Mouse (Mus musculus) C2C12 (cell line): ENCODE data around the gene Jph3. TPM values are rescaled to one million over a fixed set of nuclear protein-coding genes. Genes with fewer than 3 reads are reported as not detected.

Experiments
- H3K27me3 ChIP-seq: one replicate; pipeline ENCODE4 v1.6.1; 2011; ENCODE audit not compliant: control insufficient read depth, insufficient read depth, insufficient read length
- H3K36me3 ChIP-seq: one replicate; pipeline ENCODE4 v1.6.1; 2011; ENCODE audit not compliant: control insufficient read depth, insufficient read depth
- H3K4me3 ChIP-seq: one replicate; pipeline ENCODE4 v1.5.1; 2011; ENCODE audit warnings: mild to moderate bottlenecking, control low read depth; ENCODE audit not compliant: poor library complexity, insufficient read depth, severe bottlenecking
- H3K79me2 ChIP-seq: one replicate; pipeline ENCODE4 v1.6.1; 2011; ENCODE audit not compliant: control insufficient read depth, insufficient read depth
- H3K79me3 ChIP-seq: one replicate; pipeline ENCODE4 v1.6.1; 2011; ENCODE audit warnings: low read depth, control low read depth
- H3ac ChIP-seq: one replicate; pipeline ENCODE3; 2011; ENCODE audit warnings: low read depth; ENCODE audit not compliant: control insufficient read depth, insufficient read length
- CEBPB ChIP-seq: IDR thresholded peaks from one replicate; pipeline ENCODE4 v1.6.1; 2011; ENCODE audit warnings: low read depth, mild to moderate bottlenecking, control low read depth, moderate library complexity
- CTCF ChIP-seq: IDR thresholded peaks from one replicate; pipeline ENCODE4 v1.5.1; 2011; ENCODE audit not compliant: control insufficient read depth, insufficient read depth, insufficient read length
- FOSL1 ChIP-seq: IDR thresholded peaks from one replicate; pipeline ENCODE4 v1.8.0; 2011; ENCODE audit warnings: mild to moderate bottlenecking, low read length; ENCODE audit not compliant: poor library complexity, insufficient read depth, severe bottlenecking
- MAX ChIP-seq: IDR thresholded peaks from one replicate; pipeline ENCODE4 v1.6.1; 2011; ENCODE audit warnings: mild to moderate bottlenecking, control low read depth
- MYOD1 ChIP-seq: IDR thresholded peaks from one replicate; pipeline ENCODE4 v1.6.1; 2011; ENCODE audit warnings: low read depth; ENCODE audit not compliant: control insufficient read depth, insufficient read length
- MYOG ChIP-seq: IDR thresholded peaks from one replicate; pipeline ENCODE4 v1.6.1; 2011; ENCODE audit not compliant: control insufficient read depth, insufficient read length; ENCODE audit errors: extremely low read depth
- USF1 ChIP-seq: IDR thresholded peaks from one replicate; pipeline ENCODE4 v1.6.1; 2011; ENCODE audit warnings: low read depth, mild to moderate bottlenecking, control low read depth, moderate library complexity
- long read RNA-seq, 2 experiments: library from polyadenylated mRNA; unstranded; transcript quantifications; one replicate each; pipeline ENCODE4 v2.0.0; 2019 to 2020
- polyA plus RNA-seq: library from polyadenylated mRNA; unstranded; fragments of >200 nt; fragmentation: generic; extraction: Trizol; gene quantifications from one replicate; pipeline ENCODE4 v1.2.1, GENCODE M21; 2012; ENCODE audit warnings: missing spikeins

Jph3 gene
- polyA plus RNA-seq: 0.02 TPM
- long read RNA-seq, experiment 1: 0 reads
- long read RNA-seq, experiment 2: 0 reads

DNA sequence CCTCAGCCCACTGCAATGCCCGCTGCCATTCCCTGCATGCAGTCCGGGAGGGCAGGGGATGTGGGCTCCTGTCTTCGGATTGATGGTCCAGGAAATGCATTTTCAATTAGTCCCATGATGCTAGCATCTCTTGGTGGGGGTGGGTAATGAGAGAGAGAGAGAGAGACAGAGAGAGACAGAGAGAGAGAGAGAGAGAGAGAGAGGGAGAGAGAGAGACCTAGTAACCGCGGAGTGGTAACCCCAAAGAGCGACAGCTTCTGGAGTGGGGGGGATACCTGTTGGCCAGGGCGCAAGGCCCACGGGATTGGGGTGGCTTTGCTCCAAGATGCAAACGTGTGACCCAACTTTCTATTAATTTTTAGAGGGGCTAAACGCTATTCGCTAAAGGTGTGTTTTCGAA is at the start of gene Jph3:
Gene Jph3, plus strand, starts transcription at position 301 of the 400 bp plus-strand sequence.
- no peaks in the 10 kb centered on the region for H3K79me3 ChIP-seq
- TF ChIP-seq FOSL1 (no peak), MYOD1 (no peak), CEBPB (no peak), USF1 (no peak), MYOG (no peak), CTCF (no peak), MAX (no peak)
- peaks cover 96% of the 10 kb centered on the region for H3K27me3 ChIP-seq
- no peak within 1 kb of the TSS for H3ac ChIP-seq
- no peaks in the 10 kb centered on the region for H3K79me2 ChIP-seq
- H3K36me3 ChIP-seq: no peaks in the 10 kb centered on the region
- H3K4me3 ChIP-seq: no peak within 1 kb of the TSS

DNA sequence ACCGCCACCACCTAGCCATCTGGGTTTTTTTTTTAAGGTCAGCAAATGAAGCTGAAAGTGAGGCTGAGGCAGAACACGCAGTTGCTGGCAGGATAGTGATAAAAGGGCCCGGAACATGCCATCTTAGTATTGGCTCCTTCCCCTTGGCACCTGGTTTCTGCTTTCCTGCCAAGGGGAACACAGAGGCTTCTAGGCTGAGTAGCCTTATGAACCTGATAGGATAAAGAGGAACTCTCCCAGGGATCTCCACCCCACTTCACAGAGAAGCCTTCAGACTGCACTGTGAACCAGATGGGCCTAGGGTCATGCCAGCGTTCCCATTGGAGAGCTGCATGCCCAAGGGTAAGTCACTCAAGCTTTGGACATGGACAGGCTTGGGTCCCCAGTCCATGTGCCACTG is 48.5 kb upstream of the Jph3 start:
- Histone ChIP-seq H3ac (no peak overlapping the region), H3K36me3 (no peaks in the 10 kb centered on the region), H3K79me2 (no peaks in the 10 kb centered on the region), H3K79me3 (no peaks in the 10 kb centered on the region), H3K27me3 (peaks cover 4% of the 10 kb centered on the region), H3K4me3 (no peak overlapping the region)
- no peak for TF ChIP-seq USF1
- no peak for TF ChIP-seq MYOG
- no peak for TF ChIP-seq MYOD1
- TF ChIP-seq FOSL1: no peak
- no peak for TF ChIP-seq CTCF
- TF ChIP-seq MAX: no peak
- TF ChIP-seq CEBPB: no peak

DNA sequence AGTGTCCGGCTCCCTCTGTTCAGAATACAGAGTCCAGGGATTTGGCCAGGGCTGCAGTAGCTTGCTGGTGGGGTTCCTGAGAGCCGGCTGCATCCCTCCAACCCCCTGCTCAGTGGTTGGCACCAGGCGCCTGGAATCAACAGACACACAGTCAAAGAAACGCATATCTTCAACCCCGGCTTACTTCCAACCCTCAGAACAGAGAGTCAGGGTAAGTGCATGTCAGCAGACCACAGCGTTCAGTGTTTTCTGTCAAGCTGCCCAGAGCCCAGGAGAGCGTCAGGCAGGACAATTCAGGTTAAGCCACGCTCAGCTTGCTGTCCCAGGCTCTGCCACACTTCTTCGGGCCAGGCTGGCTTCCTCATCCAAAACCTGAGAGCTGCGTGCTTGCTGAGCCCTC is 48.0 kb upstream of the Jph3 start:
- H3K27me3 ChIP-seq: peaks cover 4% of the 10 kb centered on the region
- H3K4me3 ChIP-seq: no peak overlapping the region
- H3ac ChIP-seq: no peak overlapping the region
- no peaks in the 10 kb centered on the region for H3K79me3 ChIP-seq
- no peaks in the 10 kb centered on the region for H3K79me2 ChIP-seq
- TF ChIP-seq FOSL1: no peak
- no peak for TF ChIP-seq USF1
- TF ChIP-seq MYOG: no peak
- no peak for TF ChIP-seq MAX
- TF ChIP-seq MYOD1: no peak
- no peak for TF ChIP-seq CTCF
- TF ChIP-seq CEBPB: no peak
- H3K36me3 ChIP-seq: no peaks in the 10 kb centered on the region

DNA sequence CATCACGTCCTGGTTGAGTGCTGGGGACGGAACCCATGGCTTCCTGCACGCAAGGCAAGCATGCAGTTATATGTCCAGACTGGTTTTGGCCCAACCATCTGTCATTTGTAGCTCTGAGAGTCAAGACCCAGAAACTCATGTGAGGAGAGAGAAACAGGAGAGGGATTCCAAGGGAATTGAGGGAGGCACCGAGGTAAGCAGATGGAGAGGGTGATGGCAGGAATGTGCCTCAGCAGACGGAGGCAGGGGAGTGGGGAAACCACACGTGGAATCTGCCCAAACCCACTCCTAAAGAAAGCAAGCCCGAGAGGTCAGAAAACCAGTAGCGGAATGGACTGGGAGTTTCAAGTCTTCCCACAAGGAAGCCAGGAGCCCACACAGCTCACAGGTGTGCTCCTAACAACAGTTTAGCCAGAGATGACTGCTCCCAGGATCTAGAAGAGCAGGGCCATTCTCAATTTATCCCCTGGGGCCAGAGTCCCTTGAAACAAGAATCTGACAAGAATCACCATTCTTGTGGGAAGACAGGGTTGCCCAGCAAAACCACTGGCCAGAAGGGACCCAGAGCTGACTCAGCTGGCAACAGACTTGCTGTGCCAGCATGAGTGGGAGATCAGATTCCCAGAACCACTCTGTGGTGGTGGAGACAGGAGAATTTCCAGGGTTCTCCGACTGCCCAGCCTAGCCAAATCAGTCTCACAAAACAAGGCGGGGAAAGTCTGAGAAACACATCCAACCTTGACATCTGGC is 46.2 kb upstream of the Jph3 start:
- H3K27me3 ChIP-seq: peaks cover 4% of the 10 kb centered on the region
- no peak for TF ChIP-seq CTCF
- peak; percentile 9 for TF ChIP-seq MYOD1
- TF ChIP-seq FOSL1: peak; percentile 24
- TF ChIP-seq USF1: no peak
- TF ChIP-seq MAX: peak; percentile 12
- TF ChIP-seq MYOG: no peak
- no peaks in the 10 kb centered on the region for H3K79me3 ChIP-seq
- H3ac ChIP-seq: no peak overlapping the region
- no peaks in the 10 kb centered on the region for H3K79me2 ChIP-seq
- H3K4me3 ChIP-seq: no peak overlapping the region
- no peaks in the 10 kb centered on the region for H3K36me3 ChIP-seq

DNA sequence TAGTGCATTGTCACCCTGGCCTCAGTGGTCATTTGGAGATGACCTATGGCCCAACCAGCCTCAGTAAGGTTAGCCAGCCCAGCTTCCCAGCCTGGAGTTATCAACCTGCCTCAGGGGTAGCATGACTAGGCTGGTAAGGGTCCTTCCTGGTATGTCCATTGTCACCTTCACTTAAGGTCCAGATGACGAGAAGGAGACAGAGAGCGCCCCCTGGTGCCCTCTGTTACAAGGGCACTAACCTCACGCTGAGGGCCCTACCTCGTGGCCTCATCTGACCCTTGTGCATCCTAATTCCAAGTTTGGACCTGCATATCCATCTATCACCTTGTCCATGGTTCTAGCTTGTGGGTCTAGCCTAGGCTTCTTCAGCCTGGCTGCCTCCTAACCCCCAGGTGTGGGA is 44.0 kb upstream of the Jph3 start:
- Histone ChIP-seq H3K79me3 (no peaks in the 10 kb centered on the region), H3K27me3 (no peaks in the 10 kb centered on the region), H3K4me3 (no peak overlapping the region), H3K36me3 (no peaks in the 10 kb centered on the region), H3ac (no peak overlapping the region), H3K79me2 (no peaks in the 10 kb centered on the region)
- TF ChIP-seq CEBPB (no peak), MYOD1 (no peak), MAX (no peak), CTCF (peak; percentile 76)
